Mouse (Mus musculus): Measurements from ENCODE around the gene Ccnb1ip1. TPM values are rescaled to one million over a fixed set of nuclear protein-coding genes. Genes with fewer than 3 reads are reported as not detected.
A peak's percentile ranks its signal among the peaks of the same experiment; 100 is the strongest.
"Not testable (repeated sequence)": the region's sequence is repeated elsewhere in the genome, so short reads cannot be mapped to it uniquely, and the experiment has no call there.

Ccnb1ip1 gene
- not detected in 2 replicates for polyA plus RNA-seq (2016; fragmentation: Nextera tagmentation; extraction: Ambion mirVana)

DNA sequence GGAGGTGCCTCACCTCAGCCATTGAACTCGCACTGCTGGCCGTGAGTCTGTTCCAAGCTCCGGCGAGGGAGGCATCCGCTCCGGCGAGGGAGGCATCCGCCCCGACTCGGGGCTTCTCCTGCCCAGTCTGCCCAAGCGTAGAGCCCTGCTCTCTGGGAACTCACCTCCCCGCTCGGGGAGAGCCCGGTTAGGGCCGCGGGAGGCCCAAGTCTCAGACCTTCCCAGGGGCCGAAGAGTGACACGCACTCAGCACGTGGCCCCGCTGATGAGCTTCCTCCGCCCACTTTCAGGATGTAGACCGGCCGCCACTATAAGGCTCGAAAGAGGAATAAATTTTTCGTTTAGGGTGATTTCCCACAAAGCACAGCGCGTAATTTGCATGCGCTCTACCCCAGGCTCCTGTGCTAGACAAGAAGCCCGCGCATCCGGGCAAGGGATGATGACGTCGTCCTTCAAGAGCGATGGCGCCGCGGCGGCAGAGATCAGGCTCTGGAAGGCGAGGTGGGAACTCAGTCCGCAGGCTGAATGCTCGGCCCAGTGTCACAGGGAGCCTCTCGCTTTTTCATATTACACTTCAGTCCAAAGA lies at the start of gene Ccnb1ip1, which contains the start of gene Parp2:
Ccnb1ip1 (minus strand) TSS at position 246 of the 586 bp plus-strand sequence.
Parp2 (plus strand) TSS at position 355 of the 586 bp plus-strand sequence.
- H3K36me3 ChIP-seq (replicated peaks): peaks cover 27% of the 10 kb centered on the region
- H3K27ac ChIP-seq (replicated peaks): peak within 1 kb of the TSS; percentile 91
- no peaks in the 10 kb centered on the region for H3K9me3 ChIP-seq
- under 1% methylated on average over 42 of the region's 42 CpGs for WGBS
- peaks cover 5% of the 10 kb centered on the region; the same call in 1 of the 2 replicates for H3K4me1 ChIP-seq
- peak; percentile 96 for DNase-seq (ENCODE audit: low spot score)
- no peaks in the 10 kb centered on the region; the same call in 1 of the 2 replicates for H3K27me3 ChIP-seq (replicated peaks; ENCODE audit: low read depth, poor library complexity, severe bottlenecking)
- H3K4me3 ChIP-seq: peak within 1 kb of the TSS; percentile 66

DNA sequence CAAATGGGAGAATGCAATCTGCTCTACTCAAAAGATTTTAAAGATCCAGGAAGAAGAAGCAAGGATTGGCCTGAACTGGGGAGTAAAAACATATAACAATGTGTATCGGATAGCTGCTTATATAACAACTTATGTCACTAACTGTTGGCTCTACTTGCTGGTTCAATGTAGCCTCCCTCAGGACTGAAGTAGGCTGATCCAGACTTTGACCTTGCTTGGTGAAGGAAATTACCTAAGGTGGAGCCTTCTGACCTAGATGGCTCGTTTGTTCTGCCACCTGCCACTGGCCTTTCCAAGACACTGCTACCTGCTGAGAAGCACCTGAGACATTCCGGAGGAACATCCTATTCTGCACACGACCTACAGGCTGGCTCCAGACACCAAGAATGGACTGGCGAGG lies 48.3 kb upstream of the Ccnb1ip1 start:
- WGBS: 86% methylated on average over 5 of the region's 5 CpGs
- no peak overlapping the region for H3K27ac ChIP-seq (replicated peaks)
- no peaks in the 10 kb centered on the region for H3K4me1 ChIP-seq
- no peak overlapping the region for H3K4me3 ChIP-seq
- no peaks in the 10 kb centered on the region for H3K27me3 ChIP-seq (replicated peaks; ENCODE audit: low read depth, poor library complexity, severe bottlenecking)
- no peak for DNase-seq (ENCODE audit: low spot score)
- peaks cover 25% of the 10 kb centered on the region for H3K36me3 ChIP-seq (replicated peaks)
- H3K9me3 ChIP-seq: no peaks in the 10 kb centered on the region

DNA sequence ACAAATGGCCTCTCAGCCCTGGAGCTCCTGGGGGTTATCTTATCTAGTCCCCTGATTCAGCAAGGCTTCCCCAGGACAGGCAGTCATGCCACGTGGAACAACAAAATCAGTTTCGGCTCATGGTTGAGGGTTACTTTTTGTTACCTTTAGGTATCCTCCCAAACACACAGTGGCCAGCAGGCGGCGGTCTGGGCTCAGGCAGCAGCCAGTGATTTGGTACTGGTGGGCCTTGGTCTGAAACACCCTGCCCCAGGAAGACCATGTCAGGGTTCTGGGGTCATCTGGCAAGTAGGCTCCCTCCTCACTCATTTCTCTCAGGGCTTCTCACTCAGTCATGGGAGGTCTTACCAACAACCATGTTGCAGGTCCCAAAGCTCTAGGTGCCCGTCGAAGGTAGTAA lies 29.7 kb upstream of the Ccnb1ip1 start:
- 67% methylated on average over 6 of the region's 6 CpGs for WGBS
- H3K27ac ChIP-seq (replicated peaks): no peak overlapping the region
- DNase-seq (ENCODE audit: low spot score): peak; percentile 42

DNA sequence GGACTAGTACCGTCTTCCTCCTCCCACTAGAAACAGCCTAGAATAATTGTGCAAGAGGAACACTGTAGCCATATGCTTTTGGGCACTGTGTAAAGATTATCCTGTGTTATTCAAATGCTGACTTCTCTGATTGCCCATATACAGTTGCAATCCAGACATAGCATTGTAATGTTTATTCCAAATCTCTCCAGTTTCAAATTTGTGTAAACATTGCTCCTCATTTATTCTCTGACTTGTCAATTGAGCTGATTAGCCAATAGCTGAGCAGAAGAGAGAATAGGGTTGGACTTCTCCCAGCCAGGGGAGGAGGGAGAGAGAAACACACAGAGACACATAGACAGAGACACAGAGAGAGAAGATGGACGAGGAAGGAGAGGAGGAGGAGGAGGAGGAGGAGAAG lies 26.9 kb upstream of the Ccnb1ip1 start:
- no peaks in the 10 kb centered on the region for H3K4me1 ChIP-seq
- H3K9me3 ChIP-seq: no peaks in the 10 kb centered on the region
- H3K4me3 ChIP-seq: no peak overlapping the region
- H3K27ac ChIP-seq (replicated peaks): no peak overlapping the region
- H3K36me3 ChIP-seq (replicated peaks): 0 out of 2 replicates have a peak, but pooled peaks cover 3% of the 10 kb centered on the region
- WGBS: 62% methylated on average over 2 of the region's 2 CpGs
- H3K27me3 ChIP-seq (replicated peaks; ENCODE audit: low read depth, poor library complexity, severe bottlenecking): no peaks in the 10 kb centered on the region
- DNase-seq (ENCODE audit: low spot score): no peak

More for the DNA sequence above, 29.7 kb upstream of the Ccnb1ip1 start:
- H3K27me3 ChIP-seq (replicated peaks; ENCODE audit: low read depth, poor library complexity, severe bottlenecking): no peaks in the 10 kb centered on the region
- no peaks in the 10 kb centered on the region for H3K4me1 ChIP-seq
- H3K9me3 ChIP-seq: no peaks in the 10 kb centered on the region
- H3K4me3 ChIP-seq: no peak overlapping the region
- peaks cover 3% of the 10 kb centered on the region; the same call in 1 of the 2 replicates for H3K36me3 ChIP-seq (replicated peaks)

DNA sequence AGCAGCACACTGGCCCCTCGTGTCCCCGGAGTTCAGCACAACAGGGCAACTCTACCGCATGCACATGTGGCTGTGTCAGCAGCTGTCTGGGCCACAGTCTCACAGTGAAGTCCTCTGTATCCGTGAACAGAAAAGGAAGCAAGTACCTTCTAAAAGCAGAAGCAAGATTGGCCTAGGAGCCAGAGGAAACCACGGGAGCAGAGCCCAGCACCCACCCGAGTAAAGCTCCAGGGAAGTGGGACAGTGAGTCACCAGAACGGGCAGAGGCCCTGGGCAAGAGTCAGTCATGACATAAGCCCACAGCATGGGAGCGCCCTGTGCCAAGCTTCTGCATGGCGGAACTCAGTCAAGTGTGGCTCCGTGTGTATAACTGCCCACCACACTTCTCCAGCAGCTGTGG lies 26.4 kb upstream of the Ccnb1ip1 start:
- WGBS: 86% methylated on average over 10 of the region's 10 CpGs
- no peak overlapping the region for H3K4me3 ChIP-seq
- H3K27me3 ChIP-seq (replicated peaks; ENCODE audit: low read depth, poor library complexity, severe bottlenecking): no peaks in the 10 kb centered on the region
- H3K36me3 ChIP-seq (replicated peaks): 0 out of 2 replicates have a peak, but pooled peaks cover 3% of the 10 kb centered on the region
- no peaks in the 10 kb centered on the region for H3K4me1 ChIP-seq
- no peak overlapping the region for H3K27ac ChIP-seq (replicated peaks)
- no peaks in the 10 kb centered on the region for H3K9me3 ChIP-seq
- no peak for DNase-seq (ENCODE audit: low spot score)

DNA sequence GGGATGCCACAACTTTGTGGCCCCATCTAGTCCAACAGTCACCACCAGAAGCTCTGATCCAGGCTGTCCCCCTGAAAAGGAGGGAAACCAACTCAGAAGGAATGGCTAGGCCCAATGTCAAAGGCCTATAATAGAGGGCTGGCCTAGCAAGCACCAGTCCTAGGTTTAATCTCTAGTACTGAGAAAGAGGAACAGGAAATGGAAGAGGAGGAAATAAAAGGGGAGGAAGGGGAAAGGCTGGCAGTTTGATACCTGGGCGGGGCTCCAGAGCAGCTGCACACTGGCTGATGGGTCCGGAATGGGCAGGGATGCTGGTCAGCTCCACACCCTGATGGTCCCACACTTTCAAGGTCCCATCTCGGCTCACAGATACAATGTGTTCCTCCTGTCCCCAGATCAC lies 22.3 kb upstream of the Ccnb1ip1 start:
- no peak for DNase-seq (ENCODE audit: low spot score)
- 78% methylated on average over 3 of the region's 3 CpGs for WGBS
- Histone ChIP-seq H3K4me3 (no peak overlapping the region), H3K27ac (replicated peaks) (no peak overlapping the region), H3K36me3 (replicated peaks) (0 out of 2 replicates have a peak, but pooled peaks cover 3% of the 10 kb centered on the region), H3K27me3 (replicated peaks; ENCODE audit: low read depth, poor library complexity, severe bottlenecking) (no peaks in the 10 kb centered on the region), H3K9me3 (no peaks in the 10 kb centered on the region), H3K4me1 (no peaks in the 10 kb centered on the region)

DNA sequence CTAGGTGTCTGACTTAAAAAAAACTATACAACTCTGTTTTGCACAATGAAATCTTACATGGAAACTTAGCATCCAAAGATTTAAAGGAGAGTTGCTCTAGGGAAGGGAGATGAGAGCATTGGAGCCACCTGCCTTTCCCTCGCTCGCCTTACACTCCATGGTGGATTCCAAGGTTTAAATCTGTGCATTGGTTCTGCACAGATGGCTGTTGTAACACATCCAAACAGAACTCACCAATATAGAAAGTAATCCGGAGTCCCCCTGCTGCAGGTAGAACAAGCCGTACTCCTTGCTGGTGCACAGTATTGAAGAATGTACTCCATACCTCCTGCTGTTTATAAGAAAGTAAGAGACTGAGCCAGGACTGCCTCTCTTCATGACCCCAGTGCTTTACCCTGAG lies 19.0 kb upstream of the Ccnb1ip1 start:
- 89% methylated on average over 4 of the region's 4 CpGs for WGBS
- Histone ChIP-seq H3K4me1 (no peaks in the 10 kb centered on the region), H3K27me3 (replicated peaks; ENCODE audit: low read depth, poor library complexity, severe bottlenecking) (no peaks in the 10 kb centered on the region), H3K27ac (replicated peaks) (no peak overlapping the region), H3K36me3 (replicated peaks) (peaks cover 27% of the 10 kb centered on the region), H3K9me3 (no peaks in the 10 kb centered on the region), H3K4me3 (no peak overlapping the region)
- DNase-seq (ENCODE audit: low spot score): no peak

DNA sequence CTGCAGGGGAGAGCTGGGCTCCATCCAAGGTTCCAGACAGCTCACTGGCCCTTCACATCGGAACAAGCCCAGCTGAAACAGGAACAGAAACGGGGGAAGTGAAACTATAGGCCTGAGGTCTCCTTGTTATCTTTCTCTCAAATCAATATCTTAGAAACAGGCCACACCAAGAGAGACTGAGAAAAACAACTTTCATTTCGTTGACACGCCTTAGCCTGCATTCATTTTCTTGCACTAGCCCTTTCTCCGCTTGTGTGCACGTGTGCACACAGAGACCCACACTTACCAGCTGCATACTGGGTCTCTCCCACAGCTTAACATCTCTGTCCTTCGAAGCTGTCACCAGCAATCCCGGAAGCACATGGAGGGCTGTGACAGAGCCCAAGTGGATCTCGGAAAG lies 16.7 kb upstream of the Ccnb1ip1 start:
- no peak for DNase-seq (ENCODE audit: low spot score)
- Histone ChIP-seq H3K4me3 (no peak overlapping the region), H3K4me1 (no peaks in the 10 kb centered on the region), H3K27ac (replicated peaks) (no peak overlapping the region), H3K27me3 (replicated peaks; ENCODE audit: low read depth, poor library complexity, severe bottlenecking) (no peaks in the 10 kb centered on the region), H3K36me3 (replicated peaks) (peaks cover 51% of the 10 kb centered on the region), H3K9me3 (no peaks in the 10 kb centered on the region)
- 92% methylated on average over 9 of the region's 9 CpGs for WGBS

DNA sequence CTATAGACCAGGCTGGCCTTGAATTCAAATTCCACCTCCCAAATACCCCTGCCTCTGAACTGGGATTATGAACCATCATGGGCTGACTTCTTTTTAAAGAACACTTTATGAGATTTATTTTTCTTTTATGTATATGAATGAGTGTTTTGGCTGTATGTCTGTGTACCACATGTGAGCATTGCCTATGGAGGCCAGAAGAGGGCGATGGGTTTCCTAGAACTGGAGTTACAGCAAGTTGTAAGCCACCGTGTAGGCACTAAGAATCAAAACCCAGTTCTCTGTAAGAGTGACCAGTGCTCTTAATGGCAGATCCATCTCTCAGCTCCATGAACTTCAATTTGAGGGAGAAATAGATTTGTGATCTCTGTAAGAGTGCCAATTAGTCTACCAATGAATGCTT lies 15.7 kb upstream of the Ccnb1ip1 start:
- Histone ChIP-seq H3K27ac (replicated peaks) (no peak overlapping the region), H3K9me3 (no peaks in the 10 kb centered on the region), H3K27me3 (replicated peaks; ENCODE audit: low read depth, poor library complexity, severe bottlenecking) (no peaks in the 10 kb centered on the region), H3K36me3 (replicated peaks) (peaks cover 59% of the 10 kb centered on the region), H3K4me3 (no peak overlapping the region), H3K4me1 (no peaks in the 10 kb centered on the region)
- no peak for DNase-seq (ENCODE audit: low spot score)
- whole genome bisulfite sequencing: 79% methylated on average over 2 of the region's 2 CpGs

DNA sequence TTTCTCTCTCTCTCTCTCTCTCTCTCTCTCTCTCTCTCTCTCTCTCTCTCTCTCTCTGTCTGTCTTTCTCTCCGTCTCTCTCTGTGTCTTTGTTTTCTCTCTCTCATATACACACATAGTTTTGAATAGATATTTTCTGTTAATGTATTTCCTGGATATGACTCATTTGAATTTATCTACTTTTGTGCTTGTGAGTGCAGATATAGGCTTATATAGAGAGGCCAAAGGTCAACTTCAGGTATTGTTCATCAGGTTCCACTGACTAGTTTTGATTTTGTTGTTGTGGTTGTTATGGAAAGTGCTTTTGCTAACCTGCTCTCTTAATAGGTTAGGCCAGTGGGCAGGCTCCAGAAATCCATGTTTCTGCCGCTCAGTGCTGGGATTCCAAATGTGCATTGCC lies 5.5 kb upstream of the Ccnb1ip1 start:
- no peak for DNase-seq (ENCODE audit: low spot score)

DNA sequence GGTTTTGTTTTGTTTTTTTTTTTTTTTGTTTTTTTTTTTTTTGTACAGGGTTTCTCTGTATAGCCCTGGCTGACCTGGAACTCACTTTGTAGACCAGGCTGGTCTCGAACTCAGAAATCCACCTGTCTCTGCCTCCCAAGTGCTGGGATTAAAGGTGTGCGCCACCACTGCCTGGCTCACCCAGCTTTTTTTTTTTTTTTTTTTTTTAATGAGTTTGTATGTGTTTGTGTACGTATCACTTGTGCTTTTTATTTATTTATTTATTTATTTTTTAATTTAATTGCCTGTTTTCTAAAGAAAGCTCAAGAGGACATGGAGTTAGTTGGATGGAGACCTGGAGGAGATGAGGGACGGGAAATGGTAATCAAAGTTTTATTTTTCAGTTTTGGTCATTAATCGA lies 1.1 kb downstream of the Ccnb1ip1 start:
- H3K36me3 ChIP-seq (replicated peaks): peaks cover 16% of the 10 kb centered on the region
- DNase-seq (ENCODE audit: low spot score); H3K27me3 ChIP-seq (replicated peaks; ENCODE audit: low read depth, poor library complexity, severe bottlenecking); H3K9me3 ChIP-seq; H3K27ac ChIP-seq (replicated peaks); H3K4me1 ChIP-seq: not testable (repeated sequence)
- 86% methylated on average over 5 of the region's 5 CpGs for WGBS
- peak overlapping the region; percentile 66 for H3K4me3 ChIP-seq

More for the DNA sequence above, 5.5 kb upstream of the Ccnb1ip1 start:
- H3K4me3 ChIP-seq: no peak overlapping the region
- H3K27ac ChIP-seq (replicated peaks): no peak overlapping the region
- H3K27me3 ChIP-seq (replicated peaks; ENCODE audit: low read depth, poor library complexity, severe bottlenecking): no peaks in the 10 kb centered on the region
- 95% methylated on average over 2 of the region's 2 CpGs for WGBS
- peaks cover 81% of the 10 kb centered on the region for H3K36me3 ChIP-seq (replicated peaks)
- H3K9me3 ChIP-seq: no peaks in the 10 kb centered on the region
- peaks cover 5% of the 10 kb centered on the region; the same call in 1 of the 2 replicates for H3K4me1 ChIP-seq

DNA sequence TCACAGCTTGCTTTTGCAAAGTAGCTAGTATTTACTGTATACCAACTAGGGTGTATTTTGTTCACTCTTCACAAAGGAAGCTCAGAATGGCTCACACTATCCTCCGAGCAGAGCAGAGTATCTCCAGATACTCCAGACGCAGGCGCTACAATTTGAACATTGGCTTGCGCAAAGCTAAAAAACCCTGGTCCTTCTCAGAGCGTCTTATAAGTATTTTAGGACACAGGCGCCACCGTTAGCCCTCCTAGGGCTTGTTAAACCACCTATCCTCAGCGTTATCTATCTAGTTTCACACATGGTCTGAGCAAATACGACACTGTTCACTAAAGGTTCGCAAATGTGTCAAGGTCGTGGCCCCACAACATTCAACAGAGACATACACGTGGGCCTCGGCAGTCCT lies 2.8 kb downstream of the Ccnb1ip1 start:
- Histone ChIP-seq H3K27ac (replicated peaks) (no peak overlapping the region), H3K9me3 (no peaks in the 10 kb centered on the region), H3K36me3 (replicated peaks) (no peaks in the 10 kb centered on the region), H3K4me1 (peaks cover 5% of the 10 kb centered on the region; the same call in 1 of the 2 replicates), H3K27me3 (replicated peaks; ENCODE audit: low read depth, poor library complexity, severe bottlenecking) (no peaks in the 10 kb centered on the region; the same call in 1 of the 2 replicates), H3K4me3 (no peak overlapping the region)
- DNase-seq (ENCODE audit: low spot score): no peak
- WGBS: 75% methylated on average over 13 of the region's 13 CpGs

DNA sequence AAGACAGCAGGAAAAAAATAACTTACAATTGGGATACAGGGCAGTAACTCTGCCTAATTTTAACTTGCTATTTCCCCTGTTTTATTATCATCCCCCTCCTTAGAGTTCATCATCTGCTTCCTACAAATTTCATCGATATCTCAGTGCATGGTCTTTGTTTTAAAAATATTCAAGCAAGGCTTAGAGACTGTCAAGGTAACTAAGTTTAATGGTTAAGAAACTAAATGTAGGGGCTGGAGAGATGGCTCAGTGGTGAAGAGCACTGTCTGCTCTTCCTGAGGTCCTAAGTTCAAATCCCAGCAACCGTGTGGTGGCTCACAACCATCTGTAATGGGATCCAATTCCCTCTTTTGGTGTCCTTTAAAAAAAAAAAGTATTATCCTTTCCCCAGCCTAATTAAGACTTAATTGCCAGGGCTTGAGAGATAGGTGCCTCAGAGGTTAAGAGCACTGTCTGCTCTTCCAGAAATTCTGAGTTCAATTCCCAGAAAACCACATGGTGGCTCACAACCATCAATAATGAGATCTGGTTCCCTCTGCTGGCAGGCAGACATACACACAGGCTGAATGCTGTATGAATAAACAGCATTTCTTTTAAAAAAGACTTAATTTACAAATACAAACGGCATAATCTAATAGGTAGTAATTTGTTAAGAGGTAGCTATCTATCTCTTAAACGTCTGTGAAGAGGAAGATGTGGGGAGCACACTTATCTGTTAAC lies 4.5 kb downstream of the Ccnb1ip1 start:
- Histone ChIP-seq H3K4me1 (no peaks in the 10 kb centered on the region), H3K27ac (replicated peaks) (no peak overlapping the region), H3K27me3 (replicated peaks; ENCODE audit: low read depth, poor library complexity, severe bottlenecking) (no peaks in the 10 kb centered on the region; the same call in 1 of the 2 replicates), H3K4me3 (no peak overlapping the region), H3K9me3 (no peaks in the 10 kb centered on the region), H3K36me3 (replicated peaks) (no peaks in the 10 kb centered on the region)
- WGBS: 61% methylated on average over 4 of the region's 4 CpGs
- no peak for DNase-seq (ENCODE audit: low spot score)

Data from embryonic facial prominence, embryonic 10.5 days (tissue).